Mouse (Mus musculus) megakaryocyte, embryonic 14.5 days (primary cell): ENCODE measurements around the gene A230050P20Rik.

Source experiments
- FLI1 ChIP-seq: IDR thresholded peaks from 2 replicates; pipeline ENCODE4 v1.6.1; 2012; ENCODE audit warnings: low read length, inconsistent platforms, mixed read lengths
- GATA1 ChIP-seq: IDR thresholded peaks from 3 replicates; pipeline ENCODE4 v1.6.1; 2012; ENCODE audit warnings: mixed read lengths, low read length, inconsistent platforms, borderline replicate concordance

- TF ChIP-seq GATA1: no peak
- peak; percentile 99 for TF ChIP-seq FLI1
Measured at GRCm38 (mm10) chr9:20887704-20888385, 19.4 kb downstream of the A230050P20Rik start, which contains the start of gene Ppan.
